Mouse (Mus musculus) CH12.LX (cell line): ENCODE data around the gene Hist1h2bh. TPM values are rescaled to one million over a fixed set of nuclear protein-coding genes. Genes with fewer than 3 reads are reported as not detected.
"Not testable (repeated sequence)": the region's sequence is repeated elsewhere in the genome, so short reads cannot be mapped to it uniquely, and the experiment has no call there.

Experiments
- DNase-seq: peaks from one replicate; pipeline ENCODE4 v3.0.0-alpha.2; 2013; ENCODE audit errors: extremely low read depth
- H3K27ac ChIP-seq: 2 replicates; pipeline ENCODE4 v1.5.1; 2012; ENCODE audit warnings: low read depth, mild to moderate bottlenecking, control low read depth, moderate library complexity; ENCODE audit not compliant: insufficient read depth
- H3K27me3 ChIP-seq: replicated peaks from 2 replicates; pipeline ENCODE3; 2012; ENCODE audit warnings: inconsistent platforms
- H3K36me3 ChIP-seq, 2 experiments: replicated peaks in 1 of 2; 2 replicates each; pipeline versions ENCODE3 to v1.6.1; 2012; ENCODE audit warnings: inconsistent platforms in 1 of 2, low read length in 1 of 2, mild to moderate bottlenecking in 1 of 2, mixed read lengths in 1 of 2, moderate library complexity in 1 of 2; ENCODE audit not compliant: control insufficient read depth in 1 of 2, insufficient read depth in 1 of 2
- H3K4me1 ChIP-seq, 2 experiments: 2 replicates each; pipeline ENCODE4 v1.6.1; 2012; ENCODE audit warnings: inconsistent platforms in 1 of 2, moderate library complexity in 1 of 2; ENCODE audit not compliant: insufficient read depth in 2 of 2, control insufficient read depth in 1 of 2
- H3K4me2 ChIP-seq: 2 replicates; pipeline ENCODE4 v1.6.1; 2012; ENCODE audit warnings: low read depth, mild to moderate bottlenecking, control low read depth; ENCODE audit not compliant: poor library complexity, insufficient read depth, severe bottlenecking
- H3K4me3 ChIP-seq, 3 experiments: fragments of 150-350 bp in 1 of 3; sonication (generic) in 1 of 3; replicated peaks in 1 of 3; 2 replicates each; pipeline versions ENCODE3 to v1.5.1; 2011 to 2012; ENCODE audit warnings: low read depth in 2 of 3, low read length in 2 of 3, mild to moderate bottlenecking in 2 of 3, moderate library complexity in 2 of 3, control low read depth in 1 of 3, improper control_type of control experiment in 1 of 3, inconsistent platforms in 1 of 3, mixed read lengths in 1 of 3; ENCODE audit not compliant: poor library complexity in 1 of 3
- H3K79me2 ChIP-seq: replicated peaks from 2 replicates; pipeline ENCODE4 v1.6.1; 2012; ENCODE audit warnings: mild to moderate bottlenecking, moderate library complexity; ENCODE audit not compliant: control insufficient read depth, poor library complexity, insufficient read depth, severe bottlenecking; ENCODE audit errors: extremely low read depth
- H3K9ac ChIP-seq: 2 replicates; pipeline ENCODE4 v1.6.1; 2012; ENCODE audit warnings: low read depth, mild to moderate bottlenecking, control low read depth, moderate library complexity; ENCODE audit not compliant: insufficient read depth
- H3K9me3 ChIP-seq: replicated peaks from 2 replicates; pipeline ENCODE3; 2012; ENCODE audit warnings: low read length, inconsistent platforms, mixed read lengths
- BHLHE40 ChIP-seq: IDR thresholded peaks from 2 replicates; pipeline ENCODE4 v1.6.1; 2011; ENCODE audit warnings: mild to moderate bottlenecking, low read depth, low read length, improper control_type of control experiment
- CHD1 ChIP-seq: IDR thresholded peaks from 2 replicates; pipeline ENCODE4 v1.6.1; 2012; ENCODE audit warnings: low read depth, low read length, improper control_type of control experiment, inconsistent platforms
- CTCF ChIP-seq, 2 experiments: IDR thresholded peaks in 1 of 2; conservative IDR thresholded peaks in 1 of 2; 2 replicates each; pipeline ENCODE4 v1.5.1; 2011 to 2012; ENCODE audit warnings: low read depth in 2 of 2, low read length in 2 of 2, improper control_type of control experiment in 1 of 2, inconsistent platforms in 1 of 2, mild to moderate bottlenecking in 1 of 2, moderate library complexity in 1 of 2
- E2F4 ChIP-seq: IDR thresholded peaks from 2 replicates; pipeline ENCODE4 v1.6.1; 2011; ENCODE audit warnings: low read depth, low read length, improper control_type of control experiment; ENCODE audit not compliant: insufficient replicate concordance
- ELF1 ChIP-seq: IDR thresholded peaks from 2 replicates; pipeline ENCODE4 v1.6.1; 2014; ENCODE audit warnings: low read depth, mild to moderate bottlenecking, inconsistent platforms, low read length, improper control_type of control experiment
- ETS1 ChIP-seq: conservative IDR thresholded peaks from 2 replicates; pipeline ENCODE4 v1.6.1; 2012; ENCODE audit warnings: low read depth, mild to moderate bottlenecking, inconsistent platforms, low read length, improper control_type of control experiment, moderate library complexity
- HCFC1 ChIP-seq: IDR thresholded peaks from 2 replicates; pipeline ENCODE4 v1.6.1; 2012; ENCODE audit warnings: low read depth, mild to moderate bottlenecking, inconsistent platforms, low read length, improper control_type of control experiment
- IRF4 ChIP-seq: IDR thresholded peaks from 2 replicates; pipeline ENCODE4 v1.6.1; 2014; ENCODE audit warnings: low read depth, mild to moderate bottlenecking, inconsistent platforms, low read length, improper control_type of control experiment
- JUN ChIP-seq: IDR thresholded peaks from 2 replicates; pipeline ENCODE4 v1.6.1; 2011; ENCODE audit warnings: low read depth, mild to moderate bottlenecking, low read length, improper control_type of control experiment, moderate library complexity; ENCODE audit not compliant: insufficient read depth
- JUND ChIP-seq: conservative IDR thresholded peaks from 2 replicates; pipeline ENCODE4 v1.6.1; 2011; ENCODE audit warnings: low read depth, low read length, improper control_type of control experiment
- KAT2A ChIP-seq: IDR thresholded peaks from 2 replicates; pipeline ENCODE4 v1.6.1; 2012; ENCODE audit warnings: low read length, improper control_type of control experiment, inconsistent platforms; ENCODE audit not compliant: insufficient replicate concordance
- MAFK ChIP-seq: IDR thresholded peaks from 2 replicates; pipeline ENCODE4 v1.6.1; 2011; ENCODE audit warnings: low read length, improper control_type of control experiment; ENCODE audit not compliant: insufficient replicate concordance
- MAX ChIP-seq: IDR thresholded peaks from 2 replicates; pipeline ENCODE4 v1.6.1; 2011; ENCODE audit warnings: low read length, improper control_type of control experiment
- MEF2A ChIP-seq: IDR thresholded peaks from 2 replicates; pipeline ENCODE4 v1.6.1; 2014; ENCODE audit warnings: low read depth, mild to moderate bottlenecking, inconsistent platforms, low read length, improper control_type of control experiment, borderline replicate concordance
- MXI1 ChIP-seq: IDR thresholded peaks from 2 replicates; pipeline ENCODE4 v1.6.1; 2011; ENCODE audit warnings: mild to moderate bottlenecking, low read depth, low read length, improper control_type of control experiment
- MYC ChIP-seq: IDR thresholded peaks from 2 replicates; pipeline ENCODE4 v1.6.1; 2011; ENCODE audit warnings: low read depth, mild to moderate bottlenecking, improper control_type of control experiment, low read length
- NELFE ChIP-seq: IDR thresholded peaks from 2 replicates; pipeline ENCODE4 v1.6.1; 2011; ENCODE audit warnings: low read depth, low read length, improper control_type of control experiment
- POLR2A ChIP-seq: IDR thresholded peaks from 2 replicates; pipeline ENCODE4 v1.6.1; 2011; ENCODE audit warnings: low read depth, mild to moderate bottlenecking, improper control_type of control experiment, low read length
- POLR2AphosphoS2 ChIP-seq: IDR thresholded peaks from 2 replicates; pipeline ENCODE4 v1.6.1; 2011; ENCODE audit warnings: low read depth, low read length, improper control_type of control experiment
- RCOR1 ChIP-seq: conservative IDR thresholded peaks from 2 replicates; pipeline ENCODE4 v1.6.1; 2012; ENCODE audit warnings: low read depth, mild to moderate bottlenecking, inconsistent platforms, low read length, improper control_type of control experiment
- SIN3A ChIP-seq: IDR thresholded peaks from 2 replicates; pipeline ENCODE4 v1.6.1; 2012; ENCODE audit warnings: low read length, improper control_type of control experiment, inconsistent platforms
- TBP ChIP-seq: conservative IDR thresholded peaks from 2 replicates; pipeline ENCODE4 v1.6.1; 2011; ENCODE audit warnings: low read depth, low read length, improper control_type of control experiment
- TCF12 ChIP-seq: IDR thresholded peaks from 2 replicates; pipeline ENCODE4 v1.6.1; 2014; ENCODE audit warnings: low read depth, mild to moderate bottlenecking, inconsistent platforms, low read length, improper control_type of control experiment
- UBTF ChIP-seq: IDR thresholded peaks from 2 replicates; pipeline ENCODE4 v1.6.1; 2012; ENCODE audit warnings: low read depth, mild to moderate bottlenecking, inconsistent platforms, low read length, improper control_type of control experiment, moderate library complexity
- ZMIZ1 ChIP-seq: IDR thresholded peaks from 2 replicates; pipeline ENCODE4 v1.6.1; 2012; ENCODE audit warnings: low read depth, mild to moderate bottlenecking, inconsistent platforms, low read length, improper control_type of control experiment
- dilution Hi-C: fragments of 300-500 bp; cut with MboI; formaldehyde crosslinking; loops from 2 replicates; pipeline ENCODE4 v1.14.3; 2020; ENCODE audit warnings: low sequenced_read_pairs; ENCODE audit not compliant: extremely low pct_unique_long_range_greater_than_20kb, extremely low pct_ligation_motif_present
- in situ Hi-C: fragments of 300-500 bp; cut with MboI; formaldehyde crosslinking; loops from 3 replicates; pipeline ENCODE4 v1.14.3; 2019; ENCODE audit warnings: low sequenced_read_pairs, low pct_ligation_motif_present, low pct_unique_long_range_greater_than_20kb, mixed read lengths
- polyA plus RNA-seq: library from polyadenylated mRNA; unstranded; fragments of >175 nt; gene quantifications from 2 replicates; pipeline ENCODE4 v1.2.1, GENCODE M21; 2012; ENCODE audit warnings: low read depth; ENCODE audit not compliant: insufficient read length
- total RNA-seq, 2 experiments: library from RNA; depleted of rRNA; stranded (reverse); fragments of 300-350 nt in 1 of 2; fragments of >200 nt in 1 of 2; gene quantifications; 2 replicates each; pipeline ENCODE4 v1.2.3; 2012 to 2014

Gene Hist1h2bh
- total and polyA plus RNA-seq, 3 experiments, result 0.77 to 261 (median 8.0) TPM

- H3K9me3 ChIP-seq, H3K27me3 ChIP-seq, dilution Hi-C loops, H3K36me3 ChIP-seq, H3K79me2 ChIP-seq: not testable (repeated sequence)
- H3K4me3 ChIP-seq, result peak within 1 kb of the TSS; percentile 35 to 58 (median 49)
- peak within 1 kb of the TSS; percentile 100 for H3K9ac ChIP-seq
- DNase-seq, result peak; percentile 98
- peaks cover 3 to 27% of the 10 kb centered on the region in 2 experiments; a peak in 2 of 4 replicates for H3K4me1 ChIP-seq
- peak within 1 kb of the TSS; percentile 97 for H3K27ac ChIP-seq
- TF ChIP-seq NELFE (peak; percentile 100), MAFK (0 out of 2 replicates have a peak, but pooled peaks have one; percentile 24), UBTF (peak; percentile 95), JUND (peak; percentile 60), HCFC1 (peak; percentile 80), TBP (peak; percentile 99), MXI1 (peak; percentile 61; the same call in 1 of the 2 replicates), MEF2A (peak; percentile 62; the same call in 1 of the 2 replicates), ZMIZ1 (peak; percentile 100), RCOR1 (0 out of 2 replicates have a peak, but pooled peaks have one; percentile 58), IRF4 (peak; percentile 49), MAX (0 out of 2 replicates have a peak, but pooled peaks have one; percentile 70), KAT2A (0 out of 2 replicates have a peak, but pooled peaks have one; percentile 63), JUN (peak; percentile 54), ETS1 (0 out of 2 replicates have a peak, but pooled peaks have one; percentile 17), ELF1 (peak; percentile 99), SIN3A (peak; percentile 80), POLR2AphosphoS2 (peak; percentile 98), POLR2A (peak; percentile 98), MYC (peak; percentile 25; the same call in 1 of the 2 replicates), CTCF (conservative IDR thresholded peaks at IDR 0.05 in 1 of 2, IDR thresholded peaks at IDR 0.05 in 1 of 2; ENCODE audit: low read depth in 2 of 2, low read length in 2 of 2) (0 out of 4 replicates have a peak, but pooled peaks of 1 of the 2 experiments have one; percentile 0), CHD1 (0 out of 2 replicates have a peak, but pooled peaks have one; percentile 33), BHLHE40 (peak; percentile 41; the same call in 1 of the 2 replicates), TCF12 (peak; percentile 84), E2F4 (peak; percentile 86; the same call in 1 of the 2 replicates)
- H3K4me2 ChIP-seq, result peak within 1 kb of the TSS; percentile 99
- in situ Hi-C loops, result loop anchor here (25.0 kb wide), 1 partner anchor 1825 kb away; the partner anchor contains the start of gene Hist1h4j
Measured at GRCm38 (mm10) chr13:23561883-23562659, 18.9 kb upstream of the Hist1h2bh start, which contains the start of gene Hist1h3e. Gene Hist1h3e (minus strand): TSS chr13:23562369.

DNA sequence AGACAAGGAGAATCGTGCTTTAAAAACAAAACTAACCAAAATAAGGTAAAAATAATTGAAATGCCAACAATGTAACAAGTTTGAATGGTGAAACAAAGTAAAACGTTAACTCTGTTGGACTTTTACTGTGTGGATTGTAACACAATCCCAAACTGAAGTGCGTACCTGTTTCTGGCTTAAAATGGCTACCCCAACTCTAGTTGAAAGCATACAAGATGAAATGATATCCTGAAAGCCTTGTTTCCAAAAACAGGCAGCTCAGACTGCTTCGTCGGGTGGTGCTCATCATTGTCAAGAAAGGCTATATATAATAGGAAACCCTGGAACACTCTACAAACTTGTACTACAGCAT is 18.3 kb upstream of the Hist1h2bh start:
- H3K9me3 ChIP-seq, H3K4me2 ChIP-seq, dilution Hi-C loops, H3K36me3 ChIP-seq, H3K79me2 ChIP-seq, DNase-seq, H3K27me3 ChIP-seq: not testable (repeated sequence)
- in situ Hi-C loops, result loop anchor here (25.0 kb wide), 1 partner anchor 1824 kb away; the partner anchor contains the start of gene Hist1h4j
- Histone ChIP-seq H3K4me3 (peak overlapping the region in 2 of 3 experiments; percentile 34 to 36), H3K4me1 (peaks cover 3 to 30% of the 10 kb centered on the region in 2 experiments; a peak in 2 of 4 replicates), H3K9ac (peak overlapping the region; percentile 60; the same call in 1 of the 2 replicates), H3K27ac (peak overlapping the region; percentile 71)
